Mouse (Mus musculus) liver, adult (tissue): ENCODE results near the gene Eif4a3.
A peak's percentile ranks its signal among the peaks of the same experiment; 100 is the strongest.

ENCODE experiments used
- GATA4 ChIP-seq: IDR thresholded peaks from 2 replicates; pipeline ENCODE4 v1.6.1; 2014; ENCODE audit warnings: mild to moderate bottlenecking, low read length; ENCODE audit not compliant: insufficient replicate concordance

Eif4a3 gene

DNA sequence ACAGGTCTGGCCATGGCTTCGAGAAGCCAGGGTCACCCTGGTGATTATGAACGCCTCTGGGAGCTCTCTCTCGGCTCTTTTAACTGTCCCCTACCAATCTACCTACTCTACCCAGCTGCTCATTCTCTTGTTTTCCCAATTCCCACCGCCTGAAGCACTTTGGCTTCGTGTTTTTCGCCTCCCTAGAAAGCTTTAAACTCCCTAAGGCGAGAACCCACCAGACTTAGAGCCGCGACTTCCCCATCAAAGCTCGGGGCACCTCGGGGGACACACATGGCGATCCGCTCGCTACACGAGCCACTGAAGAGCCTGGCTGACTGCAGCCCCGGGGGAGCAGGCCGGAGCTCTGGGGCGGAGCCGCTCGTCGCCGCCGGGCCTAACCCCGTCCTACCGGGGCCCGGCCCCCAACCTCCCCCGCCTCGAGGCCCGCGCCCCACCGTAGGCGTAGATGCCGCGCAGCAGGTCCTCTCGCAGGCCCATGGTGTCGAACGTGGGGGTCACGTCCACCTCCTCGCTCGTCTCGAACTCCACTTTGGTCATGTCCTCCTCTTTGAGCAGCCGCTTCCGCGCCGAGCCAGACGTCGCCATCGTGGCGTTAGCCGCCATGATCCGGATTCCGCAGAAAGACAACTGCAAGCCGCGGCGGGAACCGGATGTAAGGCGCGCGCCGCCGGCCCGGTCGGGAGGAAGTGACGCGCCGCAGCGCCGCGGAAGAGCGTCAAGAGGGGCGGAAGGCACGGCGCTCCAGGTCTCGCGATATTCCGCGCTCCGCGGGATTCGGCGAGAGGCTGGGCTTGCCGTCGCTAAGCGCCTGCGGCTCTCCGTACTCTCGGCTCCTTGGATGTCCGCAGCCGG is at the start of gene Eif4a3:
Gene Eif4a3 (minus strand): TSS at position 699 of the 855 bp plus-strand sequence.
- TF ChIP-seq GATA4, result peak; percentile 6; the same call in 1 of the 2 replicates

DNA sequence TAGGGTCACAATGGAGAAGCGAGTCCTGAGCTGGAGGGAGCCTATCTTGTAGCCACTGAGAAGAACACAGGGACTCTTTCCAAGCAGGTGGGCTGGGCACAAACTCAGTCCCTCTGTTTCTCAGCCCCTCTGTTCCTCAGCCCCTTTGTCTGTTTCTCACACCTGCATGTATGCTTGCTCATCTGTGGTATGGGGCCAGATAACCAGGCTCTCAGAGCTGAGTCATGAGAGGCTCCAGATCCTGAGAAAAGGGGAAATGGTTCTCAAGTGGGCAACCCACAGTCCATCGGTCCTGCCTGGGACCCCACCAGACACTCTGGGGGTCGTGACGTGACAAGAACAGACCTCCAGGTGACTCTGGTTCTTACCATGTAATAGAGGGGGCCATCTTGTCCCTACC is 47.2 kb upstream of the Eif4a3 start:
- no peak for TF ChIP-seq GATA4

DNA sequence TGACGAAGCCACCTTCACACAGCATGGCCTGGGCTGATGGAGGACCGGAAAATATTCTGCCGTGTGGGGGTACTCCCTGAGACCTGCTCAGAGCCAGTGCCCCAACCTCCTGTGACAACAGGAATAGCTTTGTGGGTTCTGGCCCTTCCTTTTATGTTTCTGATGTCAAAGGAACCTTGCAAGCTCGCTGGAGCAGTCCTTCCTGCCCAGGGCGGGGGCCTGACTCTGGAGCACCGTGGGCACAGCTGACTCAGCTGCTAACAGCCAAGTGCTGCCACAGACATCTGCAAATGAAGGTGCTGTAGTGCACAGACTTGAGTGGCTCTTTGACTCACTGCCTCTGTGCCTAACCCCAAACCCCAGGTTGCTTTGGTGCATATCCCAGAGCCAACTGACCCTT is 45.0 kb upstream of the Eif4a3 start:
- no peak for TF ChIP-seq GATA4

DNA sequence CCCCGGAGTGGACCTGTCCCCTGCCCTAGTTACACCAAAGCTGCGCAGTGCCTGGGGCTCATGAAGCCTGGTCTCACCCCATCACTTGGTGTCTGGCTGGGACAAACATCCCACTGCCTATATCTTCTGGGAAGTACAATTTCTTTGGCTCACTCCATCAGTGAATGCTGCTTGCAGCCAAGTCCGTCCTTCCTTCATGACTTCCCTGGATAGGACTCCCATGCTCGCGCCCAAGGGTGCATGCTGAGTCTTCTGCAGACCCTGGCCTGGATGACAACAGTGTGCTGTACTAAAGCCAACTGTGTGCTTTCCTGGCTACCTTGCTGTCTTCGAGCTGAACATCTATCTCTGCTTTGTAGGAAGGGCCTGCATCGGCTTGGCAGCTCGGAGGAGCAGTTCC is 44.3 kb upstream of the Eif4a3 start:
- TF ChIP-seq GATA4, result no peak

DNA sequence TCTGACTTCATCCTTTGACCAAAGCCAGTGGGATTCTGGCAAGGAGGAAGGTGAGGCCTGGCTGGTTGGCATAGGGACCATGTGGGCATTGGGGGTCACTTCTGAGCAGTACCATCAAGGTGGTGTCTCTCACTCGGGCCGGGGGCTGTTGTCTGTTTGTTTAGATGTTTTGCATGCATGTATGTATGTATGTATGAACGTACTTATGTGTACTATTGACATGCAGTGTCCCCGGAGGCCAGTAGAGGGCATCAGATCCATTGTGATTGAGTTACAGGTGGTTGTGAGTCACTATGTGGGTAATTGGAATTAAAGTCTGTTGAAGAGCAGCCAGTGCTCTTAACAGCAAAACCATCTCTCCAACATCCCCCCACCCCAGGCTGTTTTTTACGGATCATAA is 39.7 kb upstream of the Eif4a3 start:
- TF ChIP-seq GATA4, result no peak

DNA sequence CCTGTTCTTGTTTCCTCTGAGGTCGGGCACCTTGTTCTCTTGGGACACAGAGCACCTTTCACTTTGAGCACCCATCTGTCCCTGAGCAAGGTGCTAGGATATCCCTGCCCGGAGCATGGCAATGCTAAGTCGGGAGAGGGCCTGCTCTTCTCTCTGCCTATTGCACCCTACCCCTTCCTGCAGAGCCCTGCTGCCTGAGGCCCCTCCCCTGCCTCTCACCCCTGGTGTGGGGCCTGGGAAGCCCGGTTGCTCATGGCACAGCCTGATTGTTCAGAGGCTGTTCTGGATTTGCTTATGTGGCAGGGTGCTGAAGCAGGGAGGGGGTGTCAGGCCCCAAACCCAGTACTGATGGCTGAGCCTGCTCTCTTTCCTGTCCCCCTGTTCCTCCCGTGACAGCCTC is 39.3 kb upstream of the Eif4a3 start:
- no peak for TF ChIP-seq GATA4

DNA sequence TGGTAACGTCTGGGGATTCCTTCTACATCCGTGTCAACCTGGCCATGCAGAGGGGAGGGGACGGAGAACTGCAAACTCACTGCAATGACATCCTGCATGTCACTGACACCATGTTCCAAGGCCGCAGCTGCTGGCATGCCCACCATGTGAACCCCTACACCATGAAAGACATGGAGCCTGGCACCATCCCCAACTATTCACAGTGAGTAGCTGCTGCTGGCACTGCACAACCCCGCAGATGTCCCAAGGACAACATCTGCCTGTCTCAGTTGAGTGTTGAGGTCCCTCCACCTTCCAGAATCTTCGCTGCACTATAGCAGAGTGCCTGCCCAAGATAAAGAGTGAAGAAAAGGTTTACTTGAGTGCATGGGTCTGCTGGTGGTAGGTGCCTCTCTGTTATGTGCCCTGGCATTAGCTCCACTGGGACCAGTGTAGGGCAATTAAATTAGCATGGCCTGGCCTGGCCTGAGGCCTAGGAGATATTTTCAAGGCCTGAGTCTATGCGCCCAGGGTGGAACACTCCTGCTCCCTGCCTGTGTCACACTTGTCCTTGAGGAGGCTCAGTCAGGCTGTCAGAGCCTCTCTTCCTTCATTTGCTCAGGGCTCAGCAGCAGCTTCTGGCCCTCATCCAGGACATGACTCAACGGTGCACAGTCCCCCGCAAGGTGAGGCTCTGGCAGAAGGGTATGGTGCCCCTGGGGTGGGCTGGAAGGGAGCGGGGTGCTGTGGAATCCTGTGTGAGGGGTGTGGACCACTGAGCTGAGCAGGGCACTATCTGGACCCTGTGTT is 38.6 kb upstream of the Eif4a3 start:
- TF ChIP-seq GATA4, result no peak

DNA sequence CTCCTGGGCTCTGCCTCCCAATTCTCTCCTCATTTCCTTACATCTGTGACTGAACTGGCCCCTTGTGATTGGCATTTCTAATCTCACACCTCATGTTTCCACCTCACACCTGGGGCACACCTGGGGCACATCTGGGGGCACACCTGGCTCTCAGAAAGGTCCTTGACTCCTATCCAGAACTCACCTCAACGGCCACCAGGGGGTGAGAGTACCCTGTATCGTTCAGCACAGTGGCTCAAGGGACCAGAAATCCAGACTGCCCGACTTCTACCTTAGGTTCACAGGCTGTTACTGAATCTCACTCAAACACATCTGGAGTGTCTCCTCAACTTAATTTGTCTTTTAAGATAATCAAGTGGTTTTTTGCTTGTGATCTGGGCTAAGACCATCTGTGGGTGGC is 32.1 kb upstream of the Eif4a3 start:
- no peak for TF ChIP-seq GATA4

DNA sequence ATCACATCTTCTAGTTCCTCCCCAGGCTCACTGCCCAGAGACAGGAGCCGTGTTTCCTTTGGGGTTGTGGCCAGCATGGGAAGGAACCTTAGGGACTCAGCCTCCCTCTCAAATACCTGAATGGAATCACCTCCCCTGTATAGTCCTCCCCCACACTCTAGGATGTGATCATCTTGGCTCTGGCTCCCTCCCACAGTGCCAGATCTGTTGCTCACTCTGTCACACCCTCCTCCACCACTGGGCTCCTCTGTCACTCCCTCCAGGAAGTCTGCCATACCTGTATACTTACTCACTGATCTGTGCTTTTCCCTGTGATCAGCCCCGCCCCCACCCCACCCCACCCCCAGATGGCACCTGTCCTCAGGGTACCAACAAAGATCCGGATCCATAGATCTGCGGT is 30.7 kb upstream of the Eif4a3 start:
- no peak for TF ChIP-seq GATA4

DNA sequence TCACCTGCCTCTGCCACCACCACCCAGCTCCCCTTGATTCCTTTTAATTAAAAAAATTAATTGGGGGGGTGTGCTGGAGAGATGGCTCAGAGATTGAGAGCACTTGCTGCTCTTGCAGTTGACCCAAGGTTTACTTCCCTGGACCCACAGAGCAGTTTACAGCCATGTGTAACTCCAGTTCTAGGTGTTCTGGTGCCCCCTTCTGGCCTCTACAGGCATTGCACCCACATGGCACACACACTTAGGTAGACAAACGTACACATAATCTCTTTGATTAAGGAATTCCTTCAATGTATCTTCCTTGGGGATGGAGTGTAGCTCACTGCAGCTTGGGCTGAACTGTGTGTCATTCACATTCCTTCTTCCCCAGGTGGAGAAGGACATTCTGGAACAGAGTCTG is 25.2 kb upstream of the Eif4a3 start:
- TF ChIP-seq GATA4, result no peak

DNA sequence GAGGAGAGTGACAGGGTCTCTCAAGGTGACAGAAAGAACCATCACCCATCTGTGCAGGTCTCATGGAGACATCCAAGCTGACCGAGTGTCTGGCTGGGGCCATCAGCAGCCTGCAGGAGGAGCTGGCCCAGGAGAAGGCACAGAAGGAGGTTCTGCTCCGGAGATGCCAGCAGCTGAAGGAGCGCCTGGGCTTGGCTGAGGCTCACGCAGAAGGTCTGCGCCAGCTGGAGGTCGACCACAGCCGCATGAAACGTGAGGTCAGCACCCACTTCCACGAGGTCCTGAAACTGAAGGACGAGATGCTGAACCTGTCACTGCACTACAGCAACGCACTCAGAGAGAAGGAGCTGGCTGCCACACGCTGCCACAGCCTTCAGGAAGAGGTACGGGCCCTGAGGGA is 22.6 kb upstream of the Eif4a3 start:
- no peak for TF ChIP-seq GATA4

DNA sequence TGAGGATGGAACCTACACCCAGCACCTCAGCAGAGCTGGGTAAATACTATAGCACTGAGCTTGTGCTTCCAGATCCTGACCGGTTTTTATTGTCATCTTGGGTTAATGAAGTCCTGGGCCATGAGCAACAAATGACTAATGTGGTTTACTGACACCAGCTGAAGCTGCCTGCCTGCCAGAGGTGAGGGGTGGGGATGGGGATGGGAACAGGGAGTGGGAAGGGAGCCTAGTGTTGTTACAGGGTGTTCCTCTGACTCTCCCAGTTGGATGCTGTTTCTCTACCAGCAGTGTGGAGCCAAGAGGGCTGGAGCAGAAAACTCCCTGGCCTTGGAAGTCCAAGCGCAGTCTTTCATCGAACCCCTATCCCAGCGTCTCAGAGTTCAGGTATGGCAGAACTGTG is 16.8 kb upstream of the Eif4a3 start:
- no peak for TF ChIP-seq GATA4

DNA sequence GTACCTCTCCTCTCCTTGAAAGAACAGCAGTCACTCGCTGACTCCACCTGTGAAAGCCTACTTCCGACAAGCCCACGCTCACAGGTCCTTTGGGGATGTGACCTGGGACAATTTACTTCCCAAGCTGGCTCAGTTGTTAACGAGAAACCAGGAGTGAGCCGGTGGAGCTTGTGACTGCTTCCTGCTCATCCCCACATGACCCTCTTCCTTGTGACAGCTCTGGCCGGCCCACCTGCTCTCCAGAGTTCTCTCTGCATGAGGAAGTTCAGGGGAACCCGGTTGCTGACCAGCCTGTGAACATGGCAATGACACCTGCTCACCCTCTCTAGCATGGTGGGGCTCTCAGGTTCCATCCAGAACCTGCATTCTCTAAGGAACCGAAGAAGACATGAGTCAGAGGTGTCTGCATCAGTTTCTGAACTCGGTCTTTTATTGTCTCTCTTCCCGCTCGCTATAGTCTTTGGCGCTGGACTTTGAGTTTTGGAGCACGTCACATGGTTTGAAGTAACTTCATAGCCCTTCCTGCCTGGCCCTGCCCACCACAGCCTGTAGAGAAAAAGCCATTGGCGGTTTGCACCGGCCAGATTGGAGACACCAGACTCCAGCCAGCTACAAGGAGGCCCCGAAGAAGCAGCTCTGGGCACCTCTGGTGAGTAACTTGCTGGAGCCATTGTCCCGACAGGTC is 14.5 kb upstream of the Eif4a3 start:
- no peak for TF ChIP-seq GATA4

DNA sequence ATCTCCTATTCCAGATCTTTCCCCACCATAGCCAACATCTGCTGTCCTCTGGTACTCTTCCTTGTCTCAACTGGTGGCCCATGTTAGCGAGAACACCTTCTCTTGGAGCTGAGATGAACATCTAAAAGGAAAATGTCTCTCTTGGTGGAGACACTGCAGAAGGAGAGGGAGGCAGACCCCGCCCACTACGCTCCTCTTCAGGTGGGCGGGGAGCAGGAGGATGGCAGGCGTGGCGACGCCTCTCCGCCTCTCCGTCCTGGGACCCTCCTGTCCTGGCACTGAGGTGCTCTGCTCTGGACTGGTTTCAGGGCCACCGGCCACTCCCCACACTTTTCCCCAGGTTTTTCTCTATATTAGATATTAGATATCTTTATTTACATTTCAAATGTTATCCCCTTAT is 10.7 kb upstream of the Eif4a3 start:
- TF ChIP-seq GATA4, result no peak

DNA sequence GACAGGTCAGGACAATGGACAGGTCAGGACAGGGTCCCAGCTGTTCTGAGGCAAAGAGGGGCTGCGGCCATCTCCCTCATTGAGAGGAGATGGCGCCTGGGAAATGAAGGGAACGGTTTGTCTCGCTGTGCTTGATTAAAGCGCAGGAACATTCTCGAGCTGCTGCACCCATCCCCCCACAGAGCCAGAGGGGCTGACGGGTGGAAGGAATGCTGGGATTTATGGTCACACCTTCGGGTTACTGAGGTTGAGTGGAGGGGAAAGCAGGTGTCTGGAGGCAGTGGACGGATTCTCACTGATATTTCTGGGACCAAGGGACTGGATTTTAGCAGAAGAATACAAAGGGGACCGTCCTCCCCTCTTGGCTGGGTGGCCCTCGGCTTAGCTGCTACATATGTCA is 8.0 kb upstream of the Eif4a3 start:
- TF ChIP-seq GATA4, result no peak

DNA sequence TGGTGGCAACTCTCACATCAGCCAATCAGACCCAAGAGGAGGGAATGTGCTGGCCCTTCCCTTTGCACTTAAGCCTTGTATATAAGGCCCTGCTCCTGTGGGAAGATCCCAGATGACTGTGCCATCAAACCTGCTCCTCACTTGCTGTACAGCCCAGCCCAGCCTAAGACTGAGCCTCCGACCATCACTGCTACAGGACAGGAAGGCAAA is 7.7 kb upstream of the Eif4a3 start, which contains the start of gene Card14:
Gene Card14 (plus strand): TSS at position 111 of the 210 bp plus-strand sequence.
- no peak for TF ChIP-seq GATA4
